Mouse (Mus musculus): Measurements from ENCODE around the gene Snx30.
A peak's percentile ranks its signal among the peaks of the same experiment; 100 is the strongest.

The Snx30 gene

GRCm38 (mm10) chr4:59870859-59871591 is 65.4 kb downstream of the Snx30 start:
- DNase-seq (ENCODE audit: low read depth, low spot score): no peak

GRCm38 (mm10) chr4:59873240-59873639 is 67.6 kb downstream of the Snx30 start:
- DNase-seq (ENCODE audit: low read depth, low spot score): no peak

GRCm38 (mm10) chr4:59873830-59874229 is 68.2 kb downstream of the Snx30 start:
- DNase-seq (ENCODE audit: low read depth, low spot score): peak; percentile 48

GRCm38 (mm10) chr4:59876570-59876969 is 70.9 kb downstream of the Snx30 start:
- no peak for DNase-seq (ENCODE audit: low read depth, low spot score)

GRCm38 (mm10) chr4:59877025-59877424 is 71.4 kb downstream of the Snx30 start:
- DNase-seq (ENCODE audit: low read depth, low spot score): no peak

- DNase-seq (ENCODE audit: low read depth, low spot score): no peak
Measured at GRCm38 (mm10) chr4:59878595-59878994, 73.0 kb downstream of the Snx30 start.

- no peak for DNase-seq (ENCODE audit: low read depth, low spot score)
Measured at GRCm38 (mm10) chr4:59879444-59879843, 73.8 kb downstream of the Snx30 start.

GRCm38 (mm10) chr4:59880725-59881124 is 75.1 kb downstream of the Snx30 start:
- no peak for DNase-seq (ENCODE audit: low read depth, low spot score)

- no peak for DNase-seq (ENCODE audit: low read depth, low spot score)
Measured at GRCm38 (mm10) chr4:59881210-59881609, 75.6 kb downstream of the Snx30 start.

GRCm38 (mm10) chr4:59884136-59884696 is 78.6 kb downstream of the Snx30 start:
- no peak for DNase-seq (ENCODE audit: low read depth, low spot score)

GRCm38 (mm10) chr4:59886281-59886680 is 80.6 kb downstream of the Snx30 start:
- no peak for DNase-seq (ENCODE audit: low read depth, low spot score)

GRCm38 (mm10) chr4:59887011-59887410 is 81.4 kb downstream of the Snx30 start:
- DNase-seq (ENCODE audit: low read depth, low spot score): no peak

- DNase-seq (ENCODE audit: low read depth, low spot score): no peak
Measured at GRCm38 (mm10) chr4:59888014-59888413, 82.4 kb downstream of the Snx30 start.

- DNase-seq (ENCODE audit: low read depth, low spot score): no peak
Measured at GRCm38 (mm10) chr4:59890086-59890600, 84.5 kb downstream of the Snx30 start.

- no peak for DNase-seq (ENCODE audit: low read depth, low spot score)
Measured at GRCm38 (mm10) chr4:59891723-59892416, 86.2 kb downstream of the Snx30 start.

- DNase-seq (ENCODE audit: low read depth, low spot score): no peak
Measured at GRCm38 (mm10) chr4:59892731-59893130, 87.1 kb downstream of the Snx30 start.

- DNase-seq (ENCODE audit: low read depth, low spot score): no peak
Measured at GRCm38 (mm10) chr4:59894415-59894814, 88.8 kb downstream of the Snx30 start.

GRCm38 (mm10) chr4:59894977-59895575 is 89.4 kb downstream of the Snx30 start:
- DNase-seq (ENCODE audit: low read depth, low spot score): no peak

GRCm38 (mm10) chr4:59896000-59896399 is 90.4 kb downstream of the Snx30 start:
- DNase-seq (ENCODE audit: low read depth, low spot score): peak; percentile 24

GRCm38 (mm10) chr4:59897814-59898520 is 92.3 kb downstream of the Snx30 start:
- no peak for DNase-seq (ENCODE audit: low read depth, low spot score)

GRCm38 (mm10) chr4:59898521-59898919 is 92.9 kb downstream of the Snx30 start:
- DNase-seq (ENCODE audit: low read depth, low spot score): no peak

GRCm38 (mm10) chr4:59901810-59902209 is 96.2 kb downstream of the Snx30 start:
- DNase-seq (ENCODE audit: low read depth, low spot score): no peak

All from WW6 (cell line).